In the genomic region with DNA sequence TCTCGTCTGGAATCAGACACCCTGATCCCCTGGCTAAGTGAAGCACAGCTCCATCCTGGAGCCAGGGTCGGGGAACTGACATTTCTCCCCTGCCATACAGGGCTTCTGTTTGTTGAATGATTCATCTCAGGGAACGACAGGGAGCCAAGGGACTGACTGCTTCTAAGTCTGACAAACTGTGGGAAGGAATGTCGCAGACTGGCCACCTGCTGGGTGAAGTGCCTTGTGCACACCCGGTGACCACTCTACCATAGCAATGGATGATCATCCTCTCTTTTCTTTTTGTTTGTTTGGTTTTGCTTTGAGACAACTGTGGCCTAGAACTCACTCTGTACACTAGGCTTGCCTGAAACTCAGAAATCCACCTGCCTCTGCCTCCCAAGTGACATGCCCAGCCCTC, we compare ENCODE assay signal across 23 mouse cellular contexts. TPM values are rescaled to one million over a fixed set of nuclear protein-coding genes. Genes with fewer than 3 reads are reported as not detected.
A peak's percentile ranks its signal among the peaks of the same experiment; 100 is the strongest.
DNase-seq lines count a peak whose midpoint lies in the region.
"Had no signal": no experiment of that assay in that cellular context is flagged by ENCODE, and none has a peak within 500 bp of the region (broad histone marks: within the 10 kb centered on the region; RNA-seq: fewer than 3 reads in every experiment).

No protein-coding gene starts in this region.

- WGBS in midbrain, embryonic 10.5 days, result 54% methylated on average over 5 of the region's 5 CpGs

- no peaks in the 10 kb centered on the region for H3K36me3 ChIP-seq in midbrain, embryonic 10.5 days
- H3K36me3 ChIP-seq: embryonic facial prominence, embryonic 10.5 days; embryonic facial prominence, embryonic 12.5 days; forebrain, embryonic 15.5 days had no signal

- no peak overlapping the region for H3K4me3 ChIP-seq in midbrain, embryonic 10.5 days
- H3K4me3 ChIP-seq: embryonic facial prominence, embryonic 10.5 days; embryonic facial prominence, embryonic 12.5 days; forebrain, embryonic 13.5 days; forebrain, embryonic 15.5 days had no signal

- DNase-seq in 3134 (ENCODE audit: extremely low read depth, insufficient read length, low spot score) (peak; percentile 23), ZHBTc4 (ENCODE audit: low read depth, low spot score) (peak; percentile 66)
- DNase-seq in Muller cell, postnatal 12 days (ENCODE audit: inconsistent ontology term), result peak; percentile 46
- no peak for DNase-seq in ovary, adult 18-20 months (ENCODE audit: low spot score)
- DNase-seq in midbrain, embryonic 10.5 days (ENCODE audit: low spot score), result no peak
- DNase-seq: adrenal gland, adult 8-10 months; adrenal gland, postnatal 14 days; adrenal gland, postnatal 36 days; cerebellum, adult 11-12 months; cerebellum, adult 2 months; cerebellum, adult 9-10 months; cerebellum, postnatal 10 days; cerebellum, postnatal 25 days; forebrain, postnatal 0 days had no signal

- H3K9me3 ChIP-seq in midbrain, embryonic 10.5 days (replicated peaks), result no peaks in the 10 kb centered on the region
- H3K9me3 ChIP-seq: embryonic facial prominence, embryonic 10.5 days; embryonic facial prominence, embryonic 12.5 days; forebrain, embryonic 13.5 days; forebrain, embryonic 15.5 days; G1E had no signal

- H3K4me1 ChIP-seq in midbrain, embryonic 10.5 days, result peaks cover 9% of the 10 kb centered on the region
- H3K4me1 ChIP-seq: embryonic facial prominence, embryonic 10.5 days; embryonic facial prominence, embryonic 12.5 days; forebrain, embryonic 13.5 days had no signal

- H3K27ac ChIP-seq in midbrain, embryonic 10.5 days (replicated peaks), result no peak overlapping the region
- H3K27ac ChIP-seq: embryonic facial prominence, embryonic 10.5 days; embryonic facial prominence, embryonic 12.5 days; forebrain, embryonic 13.5 days; forebrain, embryonic 15.5 days had no signal

- H3K27me3 ChIP-seq in midbrain, embryonic 10.5 days (ENCODE audit: low read depth, poor library complexity, severe bottlenecking), result no peaks in the 10 kb centered on the region
- H3K27me3 ChIP-seq: embryonic facial prominence, embryonic 12.5 days; forebrain, embryonic 13.5 days; forebrain, embryonic 15.5 days had no signal

RNA-seq across cellular contexts. Expression of gene Trcg1, which starts 6.6 kb away (rescaled TPM):
- not detected in 2 replicates for polyA plus RNA-seq in midbrain, embryonic 10.5 days (2016; fragmentation: Nextera tagmentation; extraction: Ambion mirVana)
- polyA plus RNA-seq: C2C12; cerebellum, adult 2 months; cortical plate, adult 2 months; embryonic facial prominence, embryonic 12.5 days; embryonic facial prominence, embryonic 14.5 days; forebrain, embryonic 11.5 days; forebrain, embryonic 13.5 days; forebrain, embryonic 15.5 days; forebrain, postnatal 0 days; G1E had no signal

RNA-seq across cellular contexts. Expression of gene 1700017B05Rik, which starts 19.5 kb away (rescaled TPM):
- 11.8 TPM in 2 replicates for polyA plus RNA-seq in midbrain, embryonic 10.5 days (2016; fragmentation: Nextera tagmentation; extraction: Ambion mirVana)

Comparison
In these comparisons a context has a peak if more than half of its experiments do, and no peak if none do; other contexts are left out.
1. DNase-seq: peak in 3134 (single experiment), Muller cell, postnatal 12 days (single experiment) and ZHBTc4 (single experiment); none in ovary, adult 18-20 months (single experiment) and midbrain, embryonic 10.5 days (single experiment).